Mouse (Mus musculus) heart, embryonic 15.5 days (tissue): ENCODE measurements around the gene 2900026A02Rik. TPM values are rescaled to one million over a fixed set of nuclear protein-coding genes. Genes with fewer than 3 reads are reported as not detected.

ENCODE experiments used
- ATAC-seq: fragments of 200-750 bp; cut with Nextera tagmentation; replicated peaks from 2 replicates; pipeline ENCODE4 v1.8.0; 2017; ENCODE audit warnings: low read depth, moderate TSS enrichment; ENCODE audit not compliant: insufficient number of reproducible peaks, insufficient read depth, low FRiP score
- H3K27ac ChIP-seq: fragments of 300-500 bp; sonication (generic); 2 replicates; pipeline ENCODE4 v1.5.1; 2015; ENCODE audit warnings: mild to moderate bottlenecking, inconsistent platforms
- H3K27me3 ChIP-seq: fragments of 300-500 bp; sonication (generic); 2 replicates; pipeline ENCODE4 v1.6.1; 2015; ENCODE audit warnings: inconsistent platforms
- H3K36me3 ChIP-seq: fragments of 300-500 bp; sonication (generic); 2 replicates; pipeline ENCODE4 v1.6.1; 2015; ENCODE audit warnings: mild to moderate bottlenecking, inconsistent platforms
- H3K4me1 ChIP-seq: fragments of 300-500 bp; sonication (generic); replicated peaks from 2 replicates; pipeline ENCODE4 v1.6.1; 2015; ENCODE audit warnings: inconsistent platforms
- H3K4me2 ChIP-seq: fragments of 300-500 bp; sonication (generic); 2 replicates; pipeline ENCODE4 v1.6.1; 2015; ENCODE audit warnings: inconsistent platforms, mild to moderate bottlenecking, moderate library complexity
- H3K4me3 ChIP-seq: fragments of 300-500 bp; sonication (generic); 2 replicates; pipeline ENCODE4 v1.5.1; 2015; ENCODE audit warnings: mild to moderate bottlenecking, inconsistent platforms
- H3K9ac ChIP-seq: fragments of 300-500 bp; sonication (generic); 2 replicates; pipeline ENCODE4 v1.6.1; 2015; ENCODE audit warnings: mild to moderate bottlenecking, inconsistent platforms
- H3K9me3 ChIP-seq: fragments of 300-500 bp; sonication (generic); replicated peaks from 2 replicates; pipeline ENCODE4 v1.6.1; 2016; ENCODE audit warnings: inconsistent platforms
- WGBS: fragments of 180-500 bp; shearing (Covaris S2); methylation state at CpG from one replicate; pipeline ENCODE4 v1.1.7; 2015; ENCODE audit warnings: mixed read lengths; 5-methylcytosine and 5-hydroxymethylcytosine counted together
- polyA plus RNA-seq: library from polyadenylated mRNA; unstranded; fragments of >200 nt; fragmentation: Nextera tagmentation; extraction: Ambion mirVana; gene quantifications from 2 replicates; pipeline ENCODE4 v1.2.1, GENCODE M21; 2015

2900026A02Rik gene
- polyA plus RNA-seq, 1 experiment from 2014 or later: 14.1 TPM

DNA sequence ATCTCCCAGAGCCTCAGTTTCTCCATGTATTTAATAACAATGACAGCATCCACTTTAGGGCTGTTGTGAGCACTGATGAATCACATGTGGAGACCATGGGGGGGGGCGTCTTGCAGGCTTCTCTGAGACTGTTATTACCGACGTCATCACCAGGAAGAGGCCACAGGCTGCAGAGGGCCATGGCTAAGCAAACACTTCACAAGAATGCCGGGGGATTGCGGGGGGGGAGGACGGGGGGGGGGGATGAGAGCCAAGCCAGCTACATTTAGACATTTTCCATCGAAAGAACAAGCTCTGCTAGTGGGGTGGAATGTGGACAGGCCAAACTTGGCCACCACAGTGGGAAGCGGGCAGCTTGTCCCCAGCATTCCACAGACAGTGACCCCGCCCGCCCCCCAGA is 63.4 kb downstream of the 2900026A02Rik start:
- 28% methylated on average over 10 of the region's 10 CpGs for WGBS
- Histone ChIP-seq H3K36me3 (no peaks in the 10 kb centered on the region), H3K4me2 (no peak overlapping the region), H3K27ac (peak overlapping the region; percentile 70), H3K9ac (0 out of 2 replicates have a peak overlapping the region, but pooled peaks have one; percentile 12), H3K4me1 (peaks cover 71% of the 10 kb centered on the region), H3K9me3 (no peaks in the 10 kb centered on the region), H3K27me3 (no peaks in the 10 kb centered on the region), H3K4me3 (no peak overlapping the region)
- ATAC-seq: no peak

- Histone ChIP-seq H3K4me1 (peaks cover 74% of the 10 kb centered on the region), H3K27me3 (no peaks in the 10 kb centered on the region), H3K36me3 (no peaks in the 10 kb centered on the region), H3K9ac (no peak overlapping the region), H3K27ac (peak overlapping the region; percentile 30; the same call in 1 of the 2 replicates), H3K4me3 (no peak overlapping the region), H3K4me2 (no peak overlapping the region), H3K9me3 (no peaks in the 10 kb centered on the region)
- WGBS: 61% methylated on average over 5 of the region's 5 CpGs
- no peak for ATAC-seq
Measured at GRCm38 (mm10) chr5:113157006-113157405, 64.0 kb downstream of the 2900026A02Rik start.

DNA sequence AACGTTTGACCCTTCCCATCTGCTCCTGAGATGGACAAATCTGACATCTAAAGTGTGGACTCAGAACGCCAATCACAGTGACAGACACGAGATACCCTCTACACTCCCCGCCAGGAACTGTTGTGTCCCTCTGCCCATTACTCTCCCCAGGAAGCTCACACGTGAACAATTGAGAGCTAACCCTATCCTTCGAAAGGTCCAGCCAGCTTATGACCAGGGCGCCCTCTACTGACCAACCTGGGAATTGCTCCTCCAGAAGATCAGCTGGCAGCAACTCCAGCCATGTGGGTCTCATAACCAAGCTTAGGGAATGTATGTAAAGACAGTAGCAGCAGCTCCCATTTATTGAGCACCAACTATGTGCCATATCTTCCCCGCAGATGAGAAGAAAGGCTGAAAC is 65.9 kb downstream of the 2900026A02Rik start:
- Histone ChIP-seq H3K36me3 (no peaks in the 10 kb centered on the region), H3K4me2 (no peak overlapping the region), H3K9me3 (no peaks in the 10 kb centered on the region), H3K27ac (no peak overlapping the region), H3K9ac (no peak overlapping the region), H3K4me1 (peaks cover 77% of the 10 kb centered on the region), H3K27me3 (no peaks in the 10 kb centered on the region), H3K4me3 (no peak overlapping the region)
- ATAC-seq: no peak
- WGBS: 6% methylated on average over 8 of the region's 8 CpGs

GRCm38 (mm10) chr5:113154441-113154840 is 66.6 kb downstream of the 2900026A02Rik start:
- ATAC-seq: no peak
- no peak overlapping the region for H3K27ac ChIP-seq
- WGBS: 84% methylated on average over 5 of the region's 5 CpGs

DNA sequence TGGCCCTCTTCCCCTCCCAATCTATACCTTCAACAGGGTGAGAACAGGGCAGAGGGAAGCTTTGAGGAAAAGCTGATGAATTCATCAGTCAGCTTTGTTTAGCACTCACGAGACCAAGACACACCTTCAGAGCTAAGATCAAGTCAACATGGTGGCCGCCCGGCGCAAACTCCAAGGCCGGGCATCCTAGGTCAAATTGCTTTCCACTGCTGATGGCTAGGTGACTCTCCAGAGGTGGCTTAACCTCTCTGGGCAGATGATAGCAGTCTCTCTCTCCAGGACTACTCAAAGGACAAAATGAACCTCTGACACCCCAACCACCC is 67.6 kb downstream of the 2900026A02Rik start:
- 69% methylated on average over 5 of the region's 5 CpGs for WGBS
- 0 out of 2 replicates have a peak overlapping the region, but pooled peaks have one; percentile 7 for H3K4me2 ChIP-seq
- H3K9me3 ChIP-seq: no peaks in the 10 kb centered on the region
- H3K4me1 ChIP-seq: peaks cover 70% of the 10 kb centered on the region
- peak overlapping the region; percentile 80 for H3K27ac ChIP-seq
- ATAC-seq: no peak
- no peaks in the 10 kb centered on the region for H3K27me3 ChIP-seq
- no peak overlapping the region for H3K4me3 ChIP-seq
- H3K36me3 ChIP-seq: no peaks in the 10 kb centered on the region
- 0 out of 2 replicates have a peak overlapping the region, but pooled peaks have one; percentile 27 for H3K9ac ChIP-seq

More at GRCm38 (mm10) chr5:113154441-113154840, 66.6 kb downstream of the 2900026A02Rik start:
- H3K9me3 ChIP-seq: no peaks in the 10 kb centered on the region
- H3K4me2 ChIP-seq: no peak overlapping the region
- H3K36me3 ChIP-seq: no peaks in the 10 kb centered on the region
- H3K4me1 ChIP-seq: peaks cover 70% of the 10 kb centered on the region
- H3K4me3 ChIP-seq: no peak overlapping the region
- no peaks in the 10 kb centered on the region for H3K27me3 ChIP-seq
- no peak overlapping the region for H3K9ac ChIP-seq

GRCm38 (mm10) chr5:113152663-113153507 is 68.2 kb downstream of the 2900026A02Rik start:
- Histone ChIP-seq H3K27me3 (no peaks in the 10 kb centered on the region), H3K36me3 (no peaks in the 10 kb centered on the region), H3K9ac (0 out of 2 replicates have a peak overlapping the region, but pooled peaks have one; percentile 27), H3K4me1 (peaks cover 69% of the 10 kb centered on the region), H3K4me3 (no peak overlapping the region), H3K27ac (peak overlapping the region; percentile 80), H3K4me2 (0 out of 2 replicates have a peak overlapping the region, but pooled peaks have one; percentile 7), H3K9me3 (no peaks in the 10 kb centered on the region)
- WGBS: 47% methylated on average over 22 of the region's 22 CpGs
- peak; percentile 56 for ATAC-seq

- H3K4me2 ChIP-seq: 0 out of 2 replicates have a peak overlapping the region, but pooled peaks have one; percentile 4
- H3K27me3 ChIP-seq: no peaks in the 10 kb centered on the region
- H3K4me3 ChIP-seq: no peak overlapping the region
- peak overlapping the region; percentile 21; the same call in 1 of the 2 replicates for H3K9ac ChIP-seq
- peaks cover 64% of the 10 kb centered on the region for H3K4me1 ChIP-seq
- H3K27ac ChIP-seq: peak overlapping the region; percentile 80
- no peaks in the 10 kb centered on the region for H3K9me3 ChIP-seq
- 40% methylated on average over 11 of the region's 11 CpGs for WGBS
- 0 out of 2 replicates have a peak, but pooled peaks have one; percentile 21 for ATAC-seq
- no peaks in the 10 kb centered on the region for H3K36me3 ChIP-seq
Measured at GRCm38 (mm10) chr5:113151554-113152103, 69.4 kb downstream of the 2900026A02Rik start.

GRCm38 (mm10) chr5:113150871-113151553 is 70.0 kb downstream of the 2900026A02Rik start:
- 57% methylated on average over 9 of the region's 9 CpGs for WGBS
- Histone ChIP-seq H3K9ac (peak overlapping the region; percentile 21; the same call in 1 of the 2 replicates), H3K36me3 (no peaks in the 10 kb centered on the region), H3K27ac (peak overlapping the region; percentile 80), H3K4me1 (peaks cover 64% of the 10 kb centered on the region), H3K4me2 (0 out of 2 replicates have a peak overlapping the region, but pooled peaks have one; percentile 4), H3K27me3 (no peaks in the 10 kb centered on the region), H3K4me3 (no peak overlapping the region), H3K9me3 (no peaks in the 10 kb centered on the region)
- no peak for ATAC-seq

- Histone ChIP-seq H3K27ac (no peak overlapping the region), H3K36me3 (no peaks in the 10 kb centered on the region), H3K9ac (no peak overlapping the region), H3K4me3 (no peak overlapping the region), H3K4me1 (peaks cover 66% of the 10 kb centered on the region), H3K27me3 (no peaks in the 10 kb centered on the region), H3K4me2 (no peak overlapping the region), H3K9me3 (no peaks in the 10 kb centered on the region)
- 87% methylated on average over 7 of the region's 7 CpGs for whole genome bisulfite sequencing
- no peak for ATAC-seq
Measured at GRCm38 (mm10) chr5:113149052-113149451, 72.0 kb downstream of the 2900026A02Rik start.

DNA sequence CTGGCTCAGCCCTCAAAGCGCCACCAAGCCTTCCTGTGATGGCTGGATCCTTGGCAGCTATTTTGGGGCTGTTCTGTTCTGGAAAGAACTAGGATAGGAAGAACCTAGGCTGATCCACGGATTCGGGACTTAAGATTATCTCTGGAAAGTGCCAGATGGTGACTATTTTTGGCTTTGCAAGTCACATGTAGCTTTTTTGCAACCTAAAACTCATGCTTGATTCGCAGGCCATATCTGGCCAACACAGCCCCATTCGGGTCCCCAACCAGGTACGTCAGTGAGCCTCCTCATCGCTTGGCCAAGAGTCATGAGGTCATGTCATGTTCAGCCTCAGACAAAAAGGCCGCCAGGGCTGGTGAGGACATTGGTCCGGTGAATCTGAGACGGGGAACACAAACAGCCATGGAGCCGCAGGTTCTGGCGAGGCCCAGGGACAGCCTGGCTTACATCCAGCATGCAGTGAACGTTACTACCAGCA is 73.0 kb downstream of the 2900026A02Rik start:
- ATAC-seq: no peak
- Histone ChIP-seq H3K4me2 (no peak overlapping the region), H3K27ac (peak overlapping the region; percentile 8), H3K4me1 (peaks cover 59% of the 10 kb centered on the region), H3K9ac (no peak overlapping the region), H3K4me3 (no peak overlapping the region), H3K9me3 (no peaks in the 10 kb centered on the region), H3K27me3 (no peaks in the 10 kb centered on the region), H3K36me3 (no peaks in the 10 kb centered on the region)
- 50% methylated on average over 13 of the region's 13 CpGs for WGBS

GRCm38 (mm10) chr5:113146656-113147055 is 74.4 kb downstream of the 2900026A02Rik start:
- Histone ChIP-seq H3K27ac (no peak overlapping the region), H3K36me3 (no peaks in the 10 kb centered on the region), H3K9ac (no peak overlapping the region), H3K4me2 (no peak overlapping the region), H3K9me3 (no peaks in the 10 kb centered on the region), H3K27me3 (no peaks in the 10 kb centered on the region), H3K4me1 (peaks cover 60% of the 10 kb centered on the region), H3K4me3 (no peak overlapping the region)
- no peak for ATAC-seq
- WGBS: 57% methylated on average over 2 of the region's 2 CpGs
